Mouse (Mus musculus) inflammation-experienced regulatory T-cells, adult 6 months (primary cell): ENCODE results near the gene Gm20822. TPM values are rescaled to one million over a fixed set of nuclear protein-coding genes. Genes with fewer than 3 reads are reported as not detected.
"Not testable (repeated sequence)": the region's sequence is repeated elsewhere in the genome, so short reads cannot be mapped to it uniquely, and the experiment has no call there.

Experiments
- ATAC-seq: one replicate; pipeline ENCODE4 v1.8.0; 2017
- polyA plus RNA-seq, 3 experiments: library from polyadenylated mRNA; unstranded; fragments of 100-300 nt; shearing (Covaris generic); gene quantifications; one replicate each; pipeline ENCODE4 v1.2.1; 2017

The Gm20822 gene
- polyA plus RNA-seq = not detected

- ATAC-seq = not testable (repeated sequence)
These were observed at the start of gene Gm20822 for GRCm38 (mm10) chrY:15884671-15885070. TSS of gene Gm20822 (minus strand) at chrY:15884771.
